Mouse (Mus musculus) ES-E14 (cell line): ENCODE data around the gene Ugt1a7c. TPM values are rescaled to one million over a fixed set of nuclear protein-coding genes. Genes with fewer than 3 reads are reported as not detected.
"Not testable (repeated sequence)": the region's sequence is repeated elsewhere in the genome, so short reads cannot be mapped to it uniquely, and the experiment has no call there.

Experiments
- DNase-seq: peaks from one replicate; pipeline ENCODE4 v3.0.0-alpha.2; 2013; ENCODE audit warnings: low read depth, low spot score
- H3K27ac ChIP-seq: 2 replicates; pipeline ENCODE4 v1.5.1; 2012; ENCODE audit warnings: low read depth, mild to moderate bottlenecking, low read length, moderate library complexity, mixed read lengths; ENCODE audit not compliant: poor library complexity, insufficient read depth, severe bottlenecking
- H3K36me3 ChIP-seq: 2 replicates; pipeline ENCODE4 v1.6.1; 2012; ENCODE audit warnings: mild to moderate bottlenecking, low read length, moderate library complexity, mixed read lengths; ENCODE audit not compliant: control insufficient read depth, poor library complexity, insufficient read depth, severe bottlenecking
- H3K4me1 ChIP-seq, 2 experiments: fragments of 150-350 bp in 1 of 2; sonication (generic) in 1 of 2; 2 replicates each; pipeline ENCODE4 v1.6.1; 2012; ENCODE audit warnings: low read length in 2 of 2, mild to moderate bottlenecking in 1 of 2, mixed read lengths in 1 of 2; ENCODE audit not compliant: control insufficient read depth in 2 of 2, insufficient read depth in 2 of 2, poor library complexity in 1 of 2
- H3K4me3 ChIP-seq, 2 experiments: fragments of 150-350 bp in 1 of 2; sonication (generic) in 1 of 2; 2 replicates each; pipeline ENCODE4 v1.5.1; 2012; ENCODE audit warnings: low read length in 2 of 2, low read depth in 1 of 2, mild to moderate bottlenecking in 1 of 2, mixed read lengths in 1 of 2; ENCODE audit not compliant: insufficient read depth in 1 of 2, poor library complexity in 1 of 2, severe bottlenecking in 1 of 2
- H3K9ac ChIP-seq: 2 replicates; pipeline ENCODE4 v1.6.1; 2012; ENCODE audit warnings: low read depth, mild to moderate bottlenecking, low read length, mixed read lengths; ENCODE audit not compliant: poor library complexity, insufficient read depth, severe bottlenecking
- H3K9me3 ChIP-seq: fragments of 150-350 bp; sonication (generic); 2 replicates; pipeline ENCODE4 v1.6.1; 2012; ENCODE audit warnings: low read depth, mild to moderate bottlenecking, low read length; ENCODE audit not compliant: control insufficient read depth, insufficient read depth
- CHD2 ChIP-seq: IDR thresholded peaks from 2 replicates; pipeline ENCODE4 v1.6.1; 2014; ENCODE audit warnings: mild to moderate bottlenecking, low read depth, low read length, inconsistent platforms
- HCFC1 ChIP-seq: IDR thresholded peaks from 2 replicates; pipeline ENCODE4 v1.6.1; 2012; ENCODE audit warnings: low read length, inconsistent platforms, borderline replicate concordance; ENCODE audit not compliant: insufficient read depth
- MAFK ChIP-seq: IDR thresholded peaks from 2 replicates; pipeline ENCODE4 v1.6.1; 2014; ENCODE audit warnings: mild to moderate bottlenecking, low read depth, low read length, inconsistent platforms; ENCODE audit not compliant: insufficient read depth
- ZC3H11A ChIP-seq: IDR thresholded peaks from 2 replicates; pipeline ENCODE4 v1.6.1; 2012; ENCODE audit warnings: low read depth, mild to moderate bottlenecking, inconsistent platforms, low read length, borderline replicate concordance
- ZNF384 ChIP-seq: IDR thresholded peaks from 2 replicates; pipeline ENCODE4 v1.6.1; 2012; ENCODE audit warnings: low read depth, low read length, inconsistent platforms
- in situ Hi-C, 2 experiments: fragments of 600-800 bp; cut with MboI; formaldehyde crosslinking; loops; one replicate each; pipeline ENCODE4 v1.15.1; 2025; ENCODE audit warnings: low sequenced_read_pairs in 2 of 2, inconsistent platforms in 1 of 2; ENCODE audit not compliant: unreplicated experiment in 2 of 2
- total RNA-seq: library from RNA; depleted of rRNA; stranded (reverse); fragments of 300-350 nt; gene quantifications from 2 replicates; pipeline ENCODE4 v1.2.3, GENCODE M21; 2012

The Ugt1a7c gene
- total RNA-seq, 1 experiment, result 0.09 TPM

GRCm38 (mm10) chr1:88158430-88158829, 63.6 kb downstream of the Ugt1a7c start:
- Histone ChIP-seq H3K4me1 (no peaks in the 10 kb centered on the region), H3K36me3 (no peaks in the 10 kb centered on the region), H3K4me3 (no peak overlapping the region), H3K9me3 (no peaks in the 10 kb centered on the region), H3K9ac (no peak overlapping the region), H3K27ac (no peak overlapping the region)
- no peak for DNase-seq
- in situ Hi-C loops, result no loop called here
- no peak for TF ChIP-seq MAFK
- no peak for TF ChIP-seq ZNF384
- TF ChIP-seq HCFC1, result no peak
- TF ChIP-seq ZC3H11A, result no peak
- TF ChIP-seq CHD2, result no peak

GRCm38 (mm10) chr1:88165711-88166110, 70.8 kb downstream of the Ugt1a7c start, which contains the start of gene Ugt1a5:
Gene Ugt1a5 (plus strand): TSS chr1:88166012.
- Histone ChIP-seq H3K4me1 (peaks cover 0 to 2% of the 10 kb centered on the region in 2 experiments; a peak in 1 of 4 replicates), H3K27ac (no peak within 1 kb of the TSS), H3K9ac (no peak within 1 kb of the TSS), H3K4me3 (no peak within 1 kb of the TSS), H3K36me3 (no peaks in the 10 kb centered on the region), H3K9me3 (no peaks in the 10 kb centered on the region)
- no peak for TF ChIP-seq HCFC1
- no peak for TF ChIP-seq ZC3H11A
- TF ChIP-seq MAFK, result no peak
- no peak for TF ChIP-seq CHD2
- TF ChIP-seq ZNF384, result no peak
- no peak for DNase-seq
- in situ Hi-C loops, result no loop called here

DNA sequence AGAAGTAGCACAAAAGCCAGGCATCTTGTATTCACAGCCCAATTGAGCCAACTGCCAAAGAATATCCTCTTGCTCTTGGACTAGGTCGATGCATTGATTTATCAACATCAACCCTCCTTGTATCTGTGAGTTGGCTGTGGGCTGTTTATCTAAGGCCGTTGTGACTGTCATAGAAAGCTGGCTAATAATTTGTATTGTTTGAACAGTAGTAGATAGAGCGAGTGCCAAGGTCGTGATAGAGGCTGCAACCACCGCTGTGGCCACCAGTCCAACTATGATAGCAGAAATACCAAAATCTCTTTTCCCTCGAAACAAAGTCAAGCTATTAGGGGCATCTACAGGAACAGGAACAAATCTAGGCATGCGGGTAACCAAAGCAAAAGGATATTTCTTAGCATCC, 77.3 kb downstream of the Ugt1a7c start:
- DNase-seq, H3K4me1 ChIP-seq, in situ Hi-C loops, H3K9ac ChIP-seq, H3K36me3 ChIP-seq, H3K9me3 ChIP-seq, H3K4me3 ChIP-seq, H3K27ac ChIP-seq: not testable (repeated sequence)

- H3K27ac ChIP-seq, result no peak overlapping the region
- no peak overlapping the region for H3K9ac ChIP-seq
- no peaks in the 10 kb centered on the region for H3K4me1 ChIP-seq
- H3K9me3 ChIP-seq, result no peaks in the 10 kb centered on the region
- no peaks in the 10 kb centered on the region for H3K36me3 ChIP-seq
- no peak overlapping the region for H3K4me3 ChIP-seq
- TF ChIP-seq ZC3H11A (no peak), HCFC1 (no peak), CHD2 (no peak), ZNF384 (no peak), MAFK (no peak)
- no peak for DNase-seq
- in situ Hi-C loops, result no loop called here
These were observed 84.8 kb downstream of the Ugt1a7c start for GRCm38 (mm10) chr1:88179657-88180056.

- Histone ChIP-seq H3K4me1 (no peaks in the 10 kb centered on the region), H3K4me3 (no peak overlapping the region), H3K9ac (no peak overlapping the region), H3K27ac (no peak overlapping the region), H3K36me3 (no peaks in the 10 kb centered on the region), H3K9me3 (no peaks in the 10 kb centered on the region)
- TF ChIP-seq HCFC1 (no peak), ZC3H11A (no peak), CHD2 (no peak)
- no peak for DNase-seq
- in situ Hi-C loops, result no loop called here
These were observed 91.6 kb downstream of the Ugt1a7c start for GRCm38 (mm10) chr1:88186325-88186935.
